ENCODE assay signal across 1 mouse cellular context in the genomic region with DNA sequence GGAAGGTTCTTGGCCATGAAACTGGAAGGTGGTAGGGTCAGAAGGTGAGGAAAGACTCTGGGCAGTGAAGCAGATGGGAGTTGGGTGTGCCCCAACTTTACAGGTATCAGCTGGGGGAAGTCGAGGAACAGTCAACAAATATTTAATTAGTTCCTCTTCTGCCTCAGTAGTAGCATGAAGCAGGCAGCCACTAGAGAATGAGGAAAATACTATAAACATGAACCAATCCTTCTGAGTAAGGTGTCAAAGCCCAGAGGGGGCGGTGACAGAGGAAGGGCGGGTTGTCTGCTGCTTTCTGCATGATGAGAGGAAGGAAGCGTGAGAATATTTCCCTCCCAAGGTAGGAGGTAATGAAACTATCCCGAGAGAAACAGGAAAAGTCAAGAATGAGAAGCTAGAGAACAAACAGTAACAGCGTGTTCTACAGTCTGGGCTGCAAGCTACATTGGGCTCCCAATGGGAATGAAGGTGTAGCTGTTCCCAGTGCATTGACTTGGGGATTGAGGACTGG.
TF ChIP-seq lines count a peak whose summit lies in the region.

A gene (plus strand): TSS at position 350 of the 511 bp plus-strand sequence.

TF ChIP-seq in MEL, 35 proteins besides CTCF, POLR2A, EP300 and RAD21 (continued from another document):
- TF ChIP-seq KAT2A (conservative IDR thresholded peaks at IDR 0.05; ENCODE audit: low read depth, low read length) (no peak), TBP (IDR thresholded peaks at IDR 0.05; ENCODE audit: low read depth, low read length) (peak; percentile 41), MXI1 (IDR thresholded peaks at IDR 0.05; ENCODE audit: low read depth, low read length) (peak; percentile 80), NRF1 (IDR thresholded peaks at IDR 0.05; ENCODE audit: insufficient read depth, low read depth, low read length, poor library complexity, severe bottlenecking) (no peak), RCOR1 (IDR thresholded peaks at IDR 0.05; ENCODE audit: low read depth, low read length) (peak; percentile 5; the same call in 1 of the 2 replicates)
